Mouse (Mus musculus): ENCODE results near the gene Astn1.

DNA sequence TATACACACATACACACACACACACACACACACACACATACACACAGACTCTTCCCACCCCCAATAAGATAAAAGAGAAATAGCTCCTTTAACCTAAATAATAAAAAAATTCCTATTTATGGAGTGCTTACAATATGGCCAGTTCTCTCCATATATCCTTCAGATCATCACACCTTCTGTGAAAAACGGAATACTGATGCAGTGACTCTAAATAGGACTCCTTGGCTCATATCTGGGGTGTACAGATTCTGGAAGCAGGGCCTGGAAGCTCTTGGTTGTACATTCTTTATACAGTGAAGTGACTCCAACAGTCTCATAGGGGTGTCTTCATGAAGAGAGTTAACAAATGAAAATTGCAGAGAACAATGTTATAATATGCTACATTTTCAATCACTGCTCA lies 60.7 kb downstream of the Astn1 start:
- TF ChIP-seq POLR2A (IDR thresholded peaks at IDR 0.05; ENCODE audit: borderline replicate concordance, extremely low read depth, low read depth, low read length) (no peak), CTCF (IDR thresholded peaks at IDR 0.05; ENCODE audit: insufficient read depth, low read length) (no peak)

Measured in lung, adult 2 months (tissue).